Mouse (Mus musculus) skeletal muscle tissue, adult 2 months (tissue): ENCODE data around the gene Olfr577.

Source experiments
- DNase-seq: peaks from one replicate; pipeline ENCODE4 v3.0.0-alpha.2; 2012; ENCODE audit warnings: low read depth, low spot score

Gene Olfr577

GRCm38 (mm10) chr7:102975843-102976242 is at the start of gene Olfr577:
Olfr577 (minus strand) TSS chr7:102975943.
- no peak for DNase-seq

DNA sequence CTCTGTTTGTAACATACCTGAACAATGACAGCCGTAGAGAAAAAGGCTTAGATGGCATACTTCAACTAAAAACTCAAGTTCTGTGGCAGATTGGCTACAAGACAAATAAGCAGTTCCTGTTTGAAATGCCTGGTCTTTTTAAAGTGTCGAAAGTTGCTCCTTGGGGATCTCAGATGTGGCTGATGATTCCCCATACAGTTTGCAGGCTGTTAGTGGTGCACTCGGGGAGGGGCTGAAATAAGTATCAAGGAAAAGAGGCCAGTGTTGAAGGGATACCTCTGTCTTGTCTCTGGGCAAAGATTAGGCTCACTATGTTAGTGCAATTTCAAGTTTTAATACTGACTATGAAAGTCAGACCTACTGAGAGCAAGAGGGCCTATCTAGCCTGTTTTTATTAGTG is 13.5 kb upstream of the Olfr577 start, which contains the start of gene Olfr578:
TSS of gene Olfr578 (minus strand) at position 101 of the 400 bp plus-strand sequence.
- no peak for DNase-seq

- DNase-seq = no peak
Measured at GRCm38 (mm10) chr7:102974399-102974798, 1.3 kb downstream of the Olfr577 start.

DNA sequence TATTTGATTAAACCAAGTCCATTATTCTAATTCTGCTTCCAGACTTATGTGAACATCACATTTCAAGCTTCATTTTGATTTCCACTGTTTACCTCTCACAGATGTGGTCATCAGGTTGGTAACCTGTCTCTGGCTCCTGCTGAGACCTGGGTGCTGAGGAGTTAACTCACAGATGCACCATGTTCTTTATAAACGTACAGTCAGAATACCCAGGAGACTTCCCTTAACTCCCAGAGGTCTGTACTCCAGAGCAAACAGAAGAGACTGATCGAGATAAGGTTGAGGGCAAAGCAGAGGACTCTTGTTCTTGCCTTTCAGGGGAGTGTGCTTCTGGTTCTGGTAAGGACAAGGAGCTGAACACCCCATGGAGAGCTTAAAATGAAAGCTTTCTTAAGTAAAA is 13.4 kb downstream of the Olfr577 start, which contains the start of gene Olfr576:
TSS of gene Olfr576 (plus strand) at position 301 of the 400 bp plus-strand sequence.
- no peak for DNase-seq

DNA sequence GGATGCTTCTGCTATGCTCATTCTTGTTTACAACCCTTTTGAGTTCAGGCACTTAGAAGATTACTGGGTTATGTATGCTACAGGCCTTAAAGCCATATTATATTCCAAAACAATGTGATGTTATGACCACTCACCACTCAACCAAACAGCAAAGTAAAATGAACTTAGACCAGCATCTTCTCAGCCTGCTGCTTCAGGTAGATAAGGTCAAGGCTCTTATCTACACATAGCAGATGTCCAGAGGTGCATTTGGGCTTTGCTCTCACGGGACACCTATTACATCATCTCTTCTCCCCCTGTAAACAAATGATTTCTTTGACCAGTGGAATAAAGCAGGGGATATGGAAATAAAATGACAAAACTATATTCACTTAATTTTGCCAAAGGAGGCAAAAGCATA is 17.1 kb downstream of the Olfr577 start, which contains the start of gene Olfr575:
TSS of gene Olfr575 (minus strand) at position 183 of the 400 bp plus-strand sequence.
- DNase-seq = no peak

DNA sequence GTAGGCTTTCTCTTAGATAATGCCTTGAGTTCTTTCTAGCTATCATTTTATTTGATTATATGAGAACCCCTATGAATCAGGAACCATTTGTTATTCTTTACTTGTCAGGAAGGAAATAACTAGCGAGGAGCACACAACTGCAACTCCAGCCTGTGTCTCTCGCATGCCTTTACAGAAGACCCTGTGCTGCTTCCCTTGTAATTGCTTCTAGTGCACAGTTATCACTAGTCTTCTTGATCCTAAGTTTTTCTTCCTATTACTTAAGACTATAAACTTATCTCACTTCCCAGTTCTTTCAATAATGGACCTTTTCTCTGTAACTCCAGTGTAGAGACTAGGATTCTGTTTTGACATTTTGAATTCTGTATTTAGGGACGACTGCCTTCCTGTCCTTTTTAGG is 17.6 kb downstream of the Olfr577 start:
- DNase-seq = no peak

- DNase-seq = no peak
Measured at GRCm38 (mm10) chr7:102950732-102951131, 25.0 kb downstream of the Olfr577 start.

DNA sequence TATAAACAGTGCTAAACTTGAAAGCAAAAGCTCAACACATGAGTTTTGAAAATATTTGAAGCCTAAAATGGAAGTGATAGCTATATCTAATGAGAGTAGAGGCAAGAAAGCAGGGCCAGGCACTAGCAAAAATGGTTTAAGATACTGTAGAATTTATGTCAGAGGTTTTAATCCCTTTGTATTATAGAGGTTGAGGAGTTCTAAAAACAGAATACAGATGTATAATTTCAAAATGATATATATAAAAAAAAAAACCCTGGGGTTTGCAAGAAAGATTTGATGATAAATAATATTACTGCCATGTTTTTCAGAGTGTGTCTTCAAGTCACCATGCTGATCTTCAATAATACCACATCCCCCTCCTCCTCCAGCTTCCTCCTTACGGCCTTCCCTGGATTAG is 27.6 kb downstream of the Olfr577 start, which contains the start of gene Olfr574:
TSS of gene Olfr574 (plus strand) at position 301 of the 400 bp plus-strand sequence.
- DNase-seq = no peak

- no peak for DNase-seq
Measured at GRCm38 (mm10) chr7:102943417-102943816, 32.3 kb downstream of the Olfr577 start.

DNA sequence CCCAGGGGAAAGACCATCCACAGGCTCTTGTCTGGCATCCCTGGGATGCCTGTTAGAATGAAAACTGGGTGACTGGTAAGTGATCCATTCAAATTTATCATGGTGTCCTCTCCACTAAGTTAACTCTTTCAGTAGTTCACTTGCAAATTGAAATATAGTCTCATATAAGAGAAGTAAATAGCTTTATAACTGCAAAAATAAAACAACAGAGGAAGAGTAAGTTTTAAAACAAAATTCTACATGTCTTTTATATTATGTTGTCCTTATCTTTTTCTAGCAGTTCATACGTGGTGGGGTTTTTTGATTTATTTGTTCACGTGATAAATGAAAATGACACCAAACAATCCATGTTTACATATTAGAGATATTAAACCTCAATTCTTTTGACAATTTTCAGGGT is 33.3 kb downstream of the Olfr577 start, which contains the start of gene Olfr573-ps1:
TSS of gene Olfr573-ps1 (minus strand) at position 101 of the 400 bp plus-strand sequence.
- no peak for DNase-seq

GRCm38 (mm10) chr7:102927105-102927504 is 48.6 kb downstream of the Olfr577 start:
- no peak for DNase-seq

GRCm38 (mm10) chr7:102924109-102924508 is 51.6 kb downstream of the Olfr577 start, which contains the start of gene Olfr572:
Olfr572 (plus strand) TSS chr7:102924409.
- no peak for DNase-seq
